ENCODE assay signal across 1 mouse cellular context in genomic region chr17:27591826-27592564, GRCm38 (mm10).
A peak's percentile ranks its signal among the peaks of the same experiment; 100 is the strongest.
TF ChIP-seq lines count a peak whose summit lies in the region.

No protein-coding gene starts in this region.

TF ChIP-seq in MEL, 35 proteins besides CTCF, POLR2A, EP300 and RAD21:
- peak; percentile 47 for TF ChIP-seq SMC3 (IDR thresholded peaks at IDR 0.05; ENCODE audit: low read depth, low read length)
- no peak for TF ChIP-seq NRF1 (IDR thresholded peaks at IDR 0.05; ENCODE audit: insufficient read depth, low read depth, low read length, poor library complexity, severe bottlenecking)
- TF ChIP-seq MEF2A (IDR thresholded peaks at IDR 0.05; ENCODE audit: extremely low read depth, insufficient replicate concordance, low read depth, low read length, poor library complexity, severe bottlenecking), result no peak
- no peak for TF ChIP-seq MAX (IDR thresholded peaks at IDR 0.05; ENCODE audit: low read length)
- no peak for TF ChIP-seq ETS1 (IDR thresholded peaks at IDR 0.05; ENCODE audit: low read depth, low read length)
- no peak for TF ChIP-seq HCFC1 (IDR thresholded peaks at IDR 0.05; ENCODE audit: low read depth, low read length)
- no peak for TF ChIP-seq MAFK (IDR thresholded peaks at IDR 0.05; ENCODE audit: borderline replicate concordance, low read depth, low read length)
- no peak for TF ChIP-seq MAZ (IDR thresholded peaks at IDR 0.05; ENCODE audit: low read depth, low read length)
- TF ChIP-seq TBP (IDR thresholded peaks at IDR 0.05; ENCODE audit: low read depth, low read length), result no peak
- no peak for TF ChIP-seq E2F4 (IDR thresholded peaks at IDR 0.05; ENCODE audit: borderline replicate concordance, low read depth, low read length)
- no peak for TF ChIP-seq SIN3A (IDR thresholded peaks at IDR 0.05; ENCODE audit: low read length)
- TF ChIP-seq TCF12 (IDR thresholded peaks at IDR 0.05; ENCODE audit: low read depth, low read length), result no peak
- no peak for TF ChIP-seq ZKSCAN1 (IDR thresholded peaks at IDR 0.05; ENCODE audit: low read depth, low read length)
- peak; percentile 19; the same call in 1 of the 2 replicates for TF ChIP-seq ZC3H11A (IDR thresholded peaks at IDR 0.05; ENCODE audit: low read depth, low read length)
